In the genomic region with DNA sequence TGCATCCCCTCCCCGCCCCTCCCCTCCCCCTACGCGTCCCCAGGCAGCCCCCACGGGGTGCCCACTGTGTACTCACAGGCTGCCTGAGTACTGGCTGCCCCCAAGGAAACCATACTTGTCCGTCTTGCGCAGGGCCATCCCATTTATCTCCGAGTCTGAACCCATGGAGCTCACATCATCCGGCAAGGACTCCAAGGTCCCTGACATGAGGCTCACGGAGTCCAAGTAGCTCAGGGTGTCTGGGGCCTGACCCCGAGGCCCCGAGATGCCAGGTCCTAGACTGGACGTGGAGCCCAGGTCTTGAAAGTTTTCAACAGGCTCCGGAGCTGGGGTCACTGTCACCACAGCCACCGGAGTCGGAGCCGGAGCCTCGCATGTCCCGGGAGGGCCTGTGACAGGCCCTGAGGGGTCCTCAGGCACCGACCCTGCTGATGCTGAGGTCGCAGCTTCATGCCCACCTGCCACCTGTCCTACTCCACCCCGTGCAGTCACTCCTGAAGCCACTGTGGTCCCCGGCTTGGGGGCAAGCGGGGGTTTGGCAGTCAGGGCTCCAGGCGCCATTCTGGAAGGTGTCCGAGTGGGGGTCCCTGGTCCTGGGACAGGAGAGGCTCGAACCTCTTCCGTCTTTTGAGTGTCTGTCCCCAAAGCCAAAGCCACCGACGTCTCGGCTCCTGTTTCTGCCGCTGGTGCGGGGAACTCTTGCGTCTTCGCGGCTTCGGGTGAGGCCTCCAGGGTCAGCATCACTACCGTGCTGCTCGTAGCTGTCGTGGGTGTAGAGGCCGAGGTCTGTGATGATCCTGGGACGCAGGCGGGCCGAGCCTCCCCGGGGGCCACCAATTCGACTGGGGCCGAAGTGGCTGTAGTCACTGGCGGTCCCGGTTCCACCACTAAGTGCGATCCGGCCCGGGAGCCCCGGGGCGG, we compare ENCODE assay signal across 8 mouse cellular contexts. TPM values are rescaled to one million over a fixed set of nuclear protein-coding genes. Genes with fewer than 3 reads are reported as not detected.
DNase-seq lines count a peak whose midpoint lies in the region; ATAC-seq and TF ChIP-seq lines count a peak whose summit lies in the region.

No protein-coding gene starts in this region.

- WGBS in intestine, postnatal 0 days = under 1% methylated on average over 52 of the region's 53 CpGs
- WGBS in midbrain, embryonic 11.5 days = under 1% methylated on average over 50 of the region's 53 CpGs

- ATAC-seq in erythroid progenitor cell, adult 5-6 weeks (replicated peaks; ENCODE audit: low FRiP score, poor library complexity, severe bottlenecking) = 0 out of 2 replicates have a peak, but pooled peaks have one; percentile 2
- no peak for ATAC-seq in intestine, postnatal 0 days
- ATAC-seq in midbrain, embryonic 11.5 days (ENCODE audit: low FRiP score) = peak; percentile 29; the same call in 1 of the 2 replicates

- peak overlapping the region; percentile 93 for H3K4me2 ChIP-seq in intestine, postnatal 0 days (replicated peaks; ENCODE audit: low read depth)
- H3K4me2 ChIP-seq in midbrain, embryonic 11.5 days = peak overlapping the region; percentile 82

- DNase-seq in ovary, adult 18-20 months (ENCODE audit: low spot score) = peak; percentile 35
- DNase-seq in ovary, postnatal 14 days (ENCODE audit: low spot score) = no peak
- DNase-seq in adrenal gland, postnatal 25 days = peak; percentile 41
- DNase-seq in midbrain, embryonic 11.5 days (ENCODE audit: low spot score, missing footprints) = peak; percentile 93
- peak; percentile 58 for DNase-seq in testis, postnatal 14 days (ENCODE audit: low spot score)
- no peak for DNase-seq in left cerebral cortex, postnatal 25 days (ENCODE audit: low spot score in 2 of 2)

- no peaks in the 10 kb centered on the region for H3K27me3 ChIP-seq in intestine, postnatal 0 days (replicated peaks; ENCODE audit: control insufficient read depth, insufficient read depth, low read length)
- H3K27me3 ChIP-seq in midbrain, embryonic 11.5 days (ENCODE audit: control insufficient read depth, insufficient read depth, low read length) = no peaks in the 10 kb centered on the region

- peaks cover 12% of the 10 kb centered on the region for H3K36me3 ChIP-seq in intestine, postnatal 0 days (ENCODE audit: control insufficient read depth, insufficient read depth)
- H3K36me3 ChIP-seq in midbrain, embryonic 11.5 days (ENCODE audit: control insufficient read depth, insufficient read depth, low read length) = no peaks in the 10 kb centered on the region

- H3K27ac ChIP-seq in intestine, postnatal 0 days (ENCODE audit: low read depth, low read length) = peak overlapping the region; percentile 79
- peak overlapping the region; percentile 75 for H3K27ac ChIP-seq in midbrain, embryonic 11.5 days (ENCODE audit: low read depth, low read length)

- H3K9me3 ChIP-seq in intestine, postnatal 0 days (ENCODE audit: control insufficient read depth) = no peaks in the 10 kb centered on the region
- H3K9me3 ChIP-seq in midbrain, embryonic 11.5 days (ENCODE audit: control insufficient read depth, low read length) = no peaks in the 10 kb centered on the region

- peak overlapping the region; percentile 76 for H3K9ac ChIP-seq in intestine, postnatal 0 days (ENCODE audit: low read depth, low read length)
- peak overlapping the region; percentile 89 for H3K9ac ChIP-seq in midbrain, embryonic 11.5 days (ENCODE audit: low read length)

- intact Hi-C loops in left cerebral cortex, postnatal 25 days (cut with DNase I) = no loop called here

- no peaks in the 10 kb centered on the region for H3K4me1 ChIP-seq in intestine, postnatal 0 days (replicated peaks; ENCODE audit: control insufficient read depth, insufficient read depth, low read length)
- peaks cover 10% of the 10 kb centered on the region for H3K4me1 ChIP-seq in midbrain, embryonic 11.5 days (ENCODE audit: control insufficient read depth, insufficient read depth, low read length)

- TF ChIP-seq CTCF in intestine, postnatal 0 days (IDR thresholded peaks at IDR 0.05; ENCODE audit: low read depth) = no peak

- H3K4me3 ChIP-seq in intestine, postnatal 0 days (ENCODE audit: low read depth, low read length) = peak overlapping the region; percentile 77
- peak overlapping the region; percentile 86 for H3K4me3 ChIP-seq in midbrain, embryonic 11.5 days (ENCODE audit: low read depth, low read length)

RNA-seq across cellular contexts. Expression of a gene that starts 0.6 kb away (rescaled TPM):
- total RNA-seq in adrenal gland, postnatal 25 days (2021) = 51.9 and 53.1 TPM in 2 replicates
- 25.6 and 36.4 TPM in 2 replicates for total RNA-seq in erythroid progenitor cell, adult 5-6 weeks (2015; ENCODE audit: low replicate concordance)
- total RNA-seq in erythroid progenitor cell, adult 5-6 weeks (2017; ENCODE audit: low replicate concordance) = 85.3 and 173 TPM in 2 replicates
- 15.0 and 17.1 TPM in 2 replicates for polyA plus RNA-seq in intestine, postnatal 0 days (2015; fragmentation: Nextera tagmentation; extraction: Ambion mirVana)
- polyA plus RNA-seq in midbrain, embryonic 11.5 days (2014; fragmentation: Nextera tagmentation; extraction: Ambion mirVana) = 16.9 and 19.3 TPM in 2 replicates
- 10 to 100 TPM; 90.2 to 97.5 TPM for total RNA-seq in left cerebral cortex, postnatal 25 days (2021)

RNA-seq across cellular contexts. Expression of a gene that starts 1.1 kb away (rescaled TPM):
- total RNA-seq in adrenal gland, postnatal 25 days (2021) = 4.1 and 4.4 TPM in 2 replicates
- total RNA-seq in erythroid progenitor cell, adult 5-6 weeks (2015; ENCODE audit: low replicate concordance) = 24.3 and 28.1 TPM in 2 replicates
- 25.7 and 48.9 TPM in 2 replicates for total RNA-seq in erythroid progenitor cell, adult 5-6 weeks (2017; ENCODE audit: low replicate concordance)
- polyA plus RNA-seq in intestine, postnatal 0 days (2015; fragmentation: Nextera tagmentation; extraction: Ambion mirVana) = 10.7 and 12.3 TPM in 2 replicates
- polyA plus RNA-seq in midbrain, embryonic 11.5 days (2014; fragmentation: Nextera tagmentation; extraction: Ambion mirVana) = 11.7 and 13.2 TPM in 2 replicates
- 1 to 10 TPM; 2.8 to 3.3 TPM for total RNA-seq in left cerebral cortex, postnatal 25 days (2021)

RNA-seq across cellular contexts. Expression of a gene that starts 11.8 kb away (rescaled TPM):
- 53.5 and 65.9 TPM in 2 replicates for total RNA-seq in adrenal gland, postnatal 25 days (2021)
- total RNA-seq in erythroid progenitor cell, adult 5-6 weeks (2015; ENCODE audit: low replicate concordance) = 18.7 and 25.2 TPM in 2 replicates
- total RNA-seq in erythroid progenitor cell, adult 5-6 weeks (2017; ENCODE audit: low replicate concordance) = 43.6 and 63.3 TPM in 2 replicates
- 29.2 and 30.2 TPM in 2 replicates for polyA plus RNA-seq in intestine, postnatal 0 days (2015; fragmentation: Nextera tagmentation; extraction: Ambion mirVana)
- polyA plus RNA-seq in midbrain, embryonic 11.5 days (2014; fragmentation: Nextera tagmentation; extraction: Ambion mirVana) = 85.3 and 88.0 TPM in 2 replicates
- total RNA-seq in left cerebral cortex, postnatal 25 days (2021) = 10 to 100 TPM; 81.7 to 84.1 TPM

RNA-seq across cellular contexts. Expression of a gene that starts 25.2 kb away (rescaled TPM):
- 14.7 and 15.2 TPM in 2 replicates for total RNA-seq in adrenal gland, postnatal 25 days (2021)
- total RNA-seq in erythroid progenitor cell, adult 5-6 weeks (2015; ENCODE audit: low replicate concordance) = 2.5 and 2.9 TPM in 2 replicates
- 0.77 and 10.0 TPM in 2 replicates for total RNA-seq in erythroid progenitor cell, adult 5-6 weeks (2017; ENCODE audit: low replicate concordance)
- polyA plus RNA-seq in intestine, postnatal 0 days (2015; fragmentation: Nextera tagmentation; extraction: Ambion mirVana) = 7.4 and 7.6 TPM in 2 replicates
- 30.3 and 32.4 TPM in 2 replicates for polyA plus RNA-seq in midbrain, embryonic 11.5 days (2014; fragmentation: Nextera tagmentation; extraction: Ambion mirVana)
- total RNA-seq in left cerebral cortex, postnatal 25 days (2021) = 10 to 100 TPM; 16.9 to 18.6 TPM

RNA-seq across cellular contexts. Expression of a gene that starts 25.3 kb away (rescaled TPM):
- total RNA-seq in adrenal gland, postnatal 25 days (2021) = 8.3 and 12.9 TPM in 2 replicates
- 36.0 and 65.2 TPM in 2 replicates for total RNA-seq in erythroid progenitor cell, adult 5-6 weeks (2015; ENCODE audit: low replicate concordance)
- total RNA-seq in erythroid progenitor cell, adult 5-6 weeks (2017; ENCODE audit: low replicate concordance) = 24.0 and 44.4 TPM in 2 replicates
- polyA plus RNA-seq in intestine, postnatal 0 days (2015; fragmentation: Nextera tagmentation; extraction: Ambion mirVana) = 6.3 and 6.6 TPM in 2 replicates
- polyA plus RNA-seq in midbrain, embryonic 11.5 days (2014; fragmentation: Nextera tagmentation; extraction: Ambion mirVana) = 24.6 and 29.8 TPM in 2 replicates
- 1 to 10 TPM; 3.4 to 3.6 TPM for total RNA-seq in left cerebral cortex, postnatal 25 days (2021)

Comparison
In these comparisons a context has a peak if more than half of its experiments do, and no peak if none do; other contexts are left out.
1. DNase-seq: peak in ovary, adult 18-20 months (single experiment), adrenal gland, postnatal 25 days (single experiment), midbrain, embryonic 11.5 days (single experiment) and testis, postnatal 14 days (single experiment); none in ovary, postnatal 14 days (single experiment) and left cerebral cortex, postnatal 25 days (0 of 2).